Mouse (Mus musculus) cerebellum, adult 8-10 months (tissue): ENCODE measurements at regions not wholly inside any gene's neighbourhood (a gene's known extent, or its start where the extent isn't known, plus 50 kb on each side); places are given as distances from the start of the nearest gene placed in this dataset.

ENCODE experiments used
- DNase-seq: peaks from one replicate; pipeline ENCODE4 v3.0.0; 2022

DNA sequence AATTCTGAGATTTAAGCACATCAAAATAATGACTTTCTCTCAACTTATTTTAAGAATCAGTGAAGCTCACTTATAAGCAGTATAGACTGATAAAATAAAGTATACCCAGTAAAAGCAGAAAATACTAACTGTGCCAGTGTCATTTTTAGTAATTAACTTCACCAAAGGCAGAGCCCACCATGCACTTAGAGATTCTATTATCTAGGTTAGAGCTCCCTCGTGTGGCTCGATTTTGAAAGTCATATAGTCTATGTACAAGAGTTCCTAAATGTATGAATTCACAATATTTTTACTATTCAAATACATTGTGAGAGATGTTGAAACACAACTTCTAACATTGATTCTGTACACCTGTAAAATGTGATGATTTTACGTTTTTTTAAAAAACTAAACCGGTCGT, 589.3 kb downstream of the Kcnj3 start:
- DNase-seq: peak; percentile 9

DNA sequence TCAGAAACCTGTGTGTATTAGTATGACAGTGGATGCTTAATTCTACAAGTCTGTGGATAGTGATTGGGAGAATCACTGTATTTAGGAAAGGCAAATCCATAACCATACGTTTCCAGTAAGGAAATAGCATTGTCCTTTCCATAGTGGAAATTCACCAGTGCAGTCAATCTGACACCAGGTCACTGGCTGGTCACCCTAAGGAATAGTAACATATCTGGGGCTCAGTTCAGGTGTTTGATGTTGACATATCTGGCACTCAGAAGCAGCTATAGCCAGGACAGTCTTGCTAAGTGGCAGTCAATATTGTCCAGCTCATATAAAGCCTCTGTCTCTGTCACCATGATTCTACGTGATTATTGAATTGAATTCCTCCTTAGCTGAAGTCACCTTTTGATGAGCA, 593.2 kb downstream of the Kcnj3 start:
- DNase-seq: no peak
